Mouse (Mus musculus) midbrain, embryonic 10.5 days (tissue): ENCODE data around the gene Gm49393. TPM values are rescaled to one million over a fixed set of nuclear protein-coding genes. Genes with fewer than 3 reads are reported as not detected.
A peak's percentile ranks its signal among the peaks of the same experiment; 100 is the strongest.

ENCODE experiments used
- DNase-seq: peaks from one replicate; pipeline ENCODE4 v3.0.0-alpha.2; 2017; ENCODE audit warnings: low spot score
- H3K27ac ChIP-seq: fragments of 300-500 bp; sonication (generic); replicated peaks from 2 replicates; pipeline ENCODE4 v1.5.1; 2016; ENCODE audit warnings: mild to moderate bottlenecking
- H3K27me3 ChIP-seq: fragments of 300-500 bp; sonication (generic); 2 replicates; pipeline ENCODE4 v1.6.1; 2016; ENCODE audit warnings: low read depth, mild to moderate bottlenecking; ENCODE audit not compliant: poor library complexity, severe bottlenecking
- H3K36me3 ChIP-seq: fragments of 300-500 bp; sonication (generic); 2 replicates; pipeline ENCODE4 v1.6.1; 2016; ENCODE audit warnings: mild to moderate bottlenecking, moderate library complexity
- H3K4me1 ChIP-seq: fragments of 300-500 bp; sonication (generic); 2 replicates; pipeline ENCODE4 v1.6.1; 2016
- H3K4me3 ChIP-seq: fragments of 300-500 bp; sonication (generic); 2 replicates; pipeline ENCODE4 v1.5.1; 2016; ENCODE audit warnings: mild to moderate bottlenecking, moderate library complexity
- H3K9me3 ChIP-seq: fragments of 300-500 bp; sonication (generic); replicated peaks from 2 replicates; pipeline ENCODE4 v1.6.1; 2016; ENCODE audit warnings: mild to moderate bottlenecking
- WGBS: fragments of 180-500 bp; shearing (Covaris S2); methylation state at CpG from one replicate; pipeline ENCODE4 v1.1.7; 2016; 5-methylcytosine and 5-hydroxymethylcytosine counted together
- polyA plus RNA-seq: library from polyadenylated mRNA; unstranded; fragments of >200 nt; fragmentation: Nextera tagmentation; extraction: Ambion mirVana; gene quantifications from 2 replicates; pipeline ENCODE4 v1.2.1, GENCODE M21; 2016

The Gm49393 gene
- polyA plus RNA-seq, 1 experiment from 2014 or later: not detected

- H3K27me3 ChIP-seq: no peaks in the 10 kb centered on the region
- H3K4me3 ChIP-seq: no peak overlapping the region
- H3K36me3 ChIP-seq: no peaks in the 10 kb centered on the region
- no peak for DNase-seq
- H3K4me1 ChIP-seq: no peaks in the 10 kb centered on the region
- no peak overlapping the region for H3K27ac ChIP-seq
- no peaks in the 10 kb centered on the region for H3K9me3 ChIP-seq
- WGBS: 92% methylated on average over 4 of the region's 4 CpGs
Observed at GRCm38 (mm10) chr13:60848241-60849120, 86.9 kb downstream of the Gm49393 start.

DNA sequence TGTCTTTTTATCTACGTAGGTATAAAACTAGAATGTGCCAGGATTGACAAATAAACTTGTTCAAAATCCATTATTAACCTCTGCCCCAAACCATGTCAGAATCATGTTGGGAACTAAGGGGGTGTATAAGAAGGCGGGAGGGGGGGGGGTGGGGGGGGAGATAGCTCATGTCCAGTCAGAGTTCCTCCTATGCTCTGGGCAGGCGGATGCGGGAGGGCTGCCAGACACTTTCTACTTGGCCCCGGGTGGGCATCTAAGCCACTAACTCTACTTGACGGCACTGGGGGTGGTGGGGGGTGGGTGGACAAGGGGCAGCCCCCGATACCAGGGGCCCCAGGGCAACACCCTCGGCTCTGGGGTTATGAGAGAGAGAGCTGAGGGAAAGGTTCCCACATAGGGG is 92.2 kb downstream of the Gm49393 start:
- H3K4me3 ChIP-seq: no peak overlapping the region
- H3K4me1 ChIP-seq: no peaks in the 10 kb centered on the region
- H3K36me3 ChIP-seq: no peaks in the 10 kb centered on the region
- DNase-seq: no peak
- 93% methylated on average over 8 of the region's 8 CpGs for WGBS
- no peak overlapping the region for H3K27ac ChIP-seq
- no peaks in the 10 kb centered on the region for H3K27me3 ChIP-seq
- no peaks in the 10 kb centered on the region for H3K9me3 ChIP-seq

- Histone ChIP-seq H3K36me3 (no peaks in the 10 kb centered on the region), H3K4me3 (no peak overlapping the region), H3K27ac (no peak overlapping the region), H3K4me1 (no peaks in the 10 kb centered on the region), H3K27me3 (no peaks in the 10 kb centered on the region), H3K9me3 (no peaks in the 10 kb centered on the region)
- no peak for DNase-seq
- 87% methylated on average over 6 of the region's 6 CpGs for WGBS
Observed at GRCm38 (mm10) chr13:60842703-60843102, 92.7 kb downstream of the Gm49393 start.

DNA sequence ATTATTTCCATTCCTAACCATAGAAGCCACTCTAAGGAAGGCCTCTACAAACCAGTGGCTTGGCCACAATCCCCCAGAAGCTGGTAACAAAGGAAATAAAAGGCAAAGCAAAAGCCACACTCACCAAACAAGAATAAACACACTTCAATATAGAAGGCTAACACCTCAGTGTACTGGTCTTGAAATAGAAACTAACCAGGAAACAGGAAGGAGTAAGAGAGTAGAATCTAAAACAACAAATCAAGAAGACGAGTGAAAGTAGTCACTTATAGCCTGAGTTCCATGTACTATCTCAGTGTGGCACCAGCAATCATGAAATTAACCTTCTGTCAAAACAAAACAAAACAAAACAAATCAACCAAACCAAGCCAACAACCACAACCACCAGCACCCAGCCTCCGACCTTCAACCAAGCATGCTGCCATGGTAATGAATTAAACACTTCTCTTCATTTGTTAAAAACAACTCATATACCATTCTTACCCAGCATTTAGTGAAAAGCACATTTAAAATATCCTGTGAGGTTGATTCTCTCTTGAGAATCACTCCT is 96.0 kb downstream of the Gm49393 start:
- WGBS: 81% methylated on average over 2 of the region's 2 CpGs
- Histone ChIP-seq H3K4me1 (no peaks in the 10 kb centered on the region), H3K27me3 (no peaks in the 10 kb centered on the region), H3K36me3 (no peaks in the 10 kb centered on the region), H3K27ac (no peak overlapping the region), H3K4me3 (no peak overlapping the region), H3K9me3 (no peaks in the 10 kb centered on the region)
- DNase-seq: no peak

DNA sequence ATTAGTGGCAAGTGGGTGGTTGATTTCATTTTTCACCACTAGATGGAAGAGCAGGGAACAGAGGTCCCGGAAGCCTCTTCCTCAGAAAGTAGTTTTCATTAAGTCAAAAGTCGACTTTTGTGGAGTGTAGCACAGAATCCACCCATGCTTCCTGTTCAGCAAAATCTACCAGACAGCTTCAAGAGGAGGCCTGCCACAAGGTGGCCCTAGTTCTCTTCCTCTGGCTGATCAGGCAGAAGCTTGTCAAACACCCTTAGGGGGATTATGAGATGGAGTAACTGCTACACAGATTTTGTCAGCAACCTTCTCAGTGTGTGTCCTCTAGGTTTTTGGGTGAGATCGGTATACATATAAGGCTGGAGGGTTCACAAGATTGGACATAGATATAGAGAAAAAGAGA is 109.3 kb downstream of the Gm49393 start:
- H3K27ac ChIP-seq: no peak overlapping the region
- WGBS: 68% methylated on average over 3 of the region's 3 CpGs

DNA sequence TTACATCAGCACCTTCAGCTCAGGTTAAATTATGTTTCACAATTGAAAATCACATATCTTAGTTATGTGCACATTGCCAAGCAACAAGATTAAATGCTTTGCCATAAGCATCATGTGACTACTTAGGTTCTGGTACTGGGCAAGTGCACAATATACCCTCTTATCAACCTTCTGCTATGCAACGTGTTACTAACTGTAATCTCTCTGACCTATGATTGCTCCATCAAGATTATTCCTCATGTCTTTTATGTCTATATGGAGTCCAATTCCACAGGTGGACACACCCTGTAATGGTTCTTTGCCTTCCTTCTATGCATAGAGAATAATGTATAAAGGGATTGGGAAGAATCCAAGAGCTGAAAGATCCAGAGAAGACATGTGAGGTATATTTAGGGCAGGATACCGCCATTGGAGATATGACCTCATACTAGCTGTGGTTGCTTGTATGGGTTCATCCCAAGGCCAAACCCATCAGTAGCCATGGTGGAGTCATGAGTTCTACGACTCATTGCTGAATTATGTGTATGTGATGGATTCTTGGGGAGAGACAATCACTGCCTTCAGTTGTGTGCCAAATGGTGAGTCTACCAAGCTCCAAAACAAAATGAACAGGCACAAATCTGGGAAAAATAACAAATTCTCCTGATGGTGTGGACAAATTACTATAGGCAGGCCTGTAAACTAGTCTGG is 114.8 kb downstream of the Gm49393 start:
- H3K4me3 ChIP-seq: no peak overlapping the region
- no peak overlapping the region for H3K27ac ChIP-seq
- no peaks in the 10 kb centered on the region for H3K36me3 ChIP-seq
- no peaks in the 10 kb centered on the region for H3K4me1 ChIP-seq
- 78% methylated on average over 3 of the region's 3 CpGs for WGBS
- H3K9me3 ChIP-seq: no peaks in the 10 kb centered on the region
- no peaks in the 10 kb centered on the region for H3K27me3 ChIP-seq
- DNase-seq: no peak

More for the DNA sequence above, 109.3 kb downstream of the Gm49393 start:
- Histone ChIP-seq H3K27me3 (no peaks in the 10 kb centered on the region), H3K4me1 (no peaks in the 10 kb centered on the region), H3K4me3 (no peak overlapping the region), H3K36me3 (no peaks in the 10 kb centered on the region), H3K9me3 (no peaks in the 10 kb centered on the region)
- DNase-seq: no peak

- no peaks in the 10 kb centered on the region for H3K4me1 ChIP-seq
- no peaks in the 10 kb centered on the region for H3K36me3 ChIP-seq
- H3K4me3 ChIP-seq: no peak overlapping the region
- no peaks in the 10 kb centered on the region for H3K9me3 ChIP-seq
- 21% methylated on average over 7 of the region's 7 CpGs for WGBS
- H3K27ac ChIP-seq: no peak overlapping the region
- DNase-seq: peak; percentile 45
- no peaks in the 10 kb centered on the region for H3K27me3 ChIP-seq
Observed at GRCm38 (mm10) chr13:60819469-60819868, 115.9 kb downstream of the Gm49393 start.

DNA sequence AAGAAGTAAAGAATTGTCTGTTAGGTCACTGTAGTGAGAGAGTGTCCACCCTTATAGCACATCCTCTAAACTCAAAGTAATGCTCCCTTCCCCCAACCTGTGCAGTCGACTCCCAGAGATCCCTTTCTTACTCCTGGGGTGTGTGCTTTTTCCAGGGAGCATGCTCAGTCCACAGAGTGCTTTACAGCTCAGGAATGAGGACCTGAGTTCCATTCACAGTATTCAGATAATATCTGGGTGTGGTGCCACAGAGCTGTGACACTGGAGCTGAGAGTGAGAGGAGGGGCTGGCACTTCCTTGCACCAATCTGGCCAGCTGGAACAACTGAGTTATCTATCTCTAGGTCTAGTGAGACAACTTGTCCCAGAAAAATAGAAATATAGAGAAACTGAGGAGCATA is 121.7 kb downstream of the Gm49393 start:
- Histone ChIP-seq H3K4me1 (no peaks in the 10 kb centered on the region), H3K36me3 (no peaks in the 10 kb centered on the region), H3K27ac (no peak overlapping the region), H3K4me3 (no peak overlapping the region), H3K27me3 (no peaks in the 10 kb centered on the region), H3K9me3 (no peaks in the 10 kb centered on the region)
- 79% methylated on average over 1 of the region's 1 CpGs for WGBS
- DNase-seq: no peak

- H3K4me1 ChIP-seq: no peaks in the 10 kb centered on the region
- H3K27me3 ChIP-seq: no peaks in the 10 kb centered on the region
- H3K36me3 ChIP-seq: no peaks in the 10 kb centered on the region
- no peak for DNase-seq
- no peak overlapping the region for H3K4me3 ChIP-seq
- no peak overlapping the region for H3K27ac ChIP-seq
- 91% methylated on average over 6 of the region's 6 CpGs for WGBS
- no peaks in the 10 kb centered on the region for H3K9me3 ChIP-seq
Observed at GRCm38 (mm10) chr13:60812768-60813167, 122.6 kb downstream of the Gm49393 start.

- Histone ChIP-seq H3K4me3 (no peak overlapping the region), H3K27me3 (no peaks in the 10 kb centered on the region), H3K9me3 (no peaks in the 10 kb centered on the region), H3K27ac (no peak overlapping the region), H3K36me3 (no peaks in the 10 kb centered on the region), H3K4me1 (no peaks in the 10 kb centered on the region)
- WGBS: 82% methylated on average over 2 of the region's 2 CpGs
- no peak for DNase-seq
Observed at GRCm38 (mm10) chr13:60809690-60810089, 125.7 kb downstream of the Gm49393 start.

Other genes with a start within 250 kb of the Gm49393 start
- not detected in 2 replicates for gene BC051665, start 149.2 kb downstream of the Gm49393 start, polyA plus RNA-seq
- not detected in 2 replicates for gene Ctsll3, start 132.7 kb downstream of the Gm49393 start, polyA plus RNA-seq
- gene 4930486L24Rik, start 71.1 kb downstream of the Gm49393 start, polyA plus RNA-seq: 0.14 TPM in 1 of 2 replicates, not detected in the other
- gene Gm49392, start 38.7 kb downstream of the Gm49393 start, polyA plus RNA-seq: not detected in 2 replicates
- 1.1 and 1.6 TPM in 2 replicates for gene Ctla2b, start 38.1 kb downstream of the Gm49393 start, polyA plus RNA-seq
- not detected in 2 replicates for gene Tpbpb, start 30.7 kb downstream of the Gm49393 start, polyA plus RNA-seq
- 0.70 and 0.79 TPM in 2 replicates for gene Gm49391, start 981 bp upstream of the Gm49393 start, polyA plus RNA-seq
- gene Ctla2a, start 1.0 kb upstream of the Gm49393 start, polyA plus RNA-seq: 12.1 and 13.5 TPM in 2 replicates
- gene Tpbpa, start 6.4 kb upstream of the Gm49393 start, polyA plus RNA-seq: not detected in 2 replicates
- not detected in 2 replicates for gene Ctsj, start 70.4 kb upstream of the Gm49393 start, polyA plus RNA-seq
- gene Ctsq, start 105.0 kb upstream of the Gm49393 start, polyA plus RNA-seq: not detected in 2 replicates
- gene Ctsr, start 228.7 kb upstream of the Gm49393 start, polyA plus RNA-seq: not detected in 2 replicates